Mouse (Mus musculus): Measurements from ENCODE around the gene Selenom. TPM values are rescaled to one million over a fixed set of nuclear protein-coding genes. Genes with fewer than 3 reads are reported as not detected.

The Selenom gene
- 1.2 TPM for total RNA-seq (2023)

GRCm38 (mm10) chr11:3514529-3515054 is at the start of gene Selenom:
Gene Selenom (plus strand): TSS chr11:3514684.

GRCm38 (mm10) chr11:3487952-3488570 is 26.4 kb upstream of the Selenom start, which contains the start of gene Pla2g3:
Gene Pla2g3 (plus strand): TSS chr11:3488284.

GRCm38 (mm10) chr11:3540451-3541085 is 26.1 kb downstream of the Selenom start, which contains the start of gene Smtn:
Gene Smtn (minus strand): TSS chr11:3540612.

Other genes with a start within 250 kb of the Selenom start
- gene Drg1, start 248.3 kb upstream of the Selenom start, total RNA-seq (2023): 56.1 TPM
- 86.1 TPM for gene Patz1, start 225.8 kb upstream of the Selenom start, total RNA-seq (2023)
- 378 TPM for gene Pik3ip1, start 184.3 kb upstream of the Selenom start, total RNA-seq (2023)
- 87.4 TPM for gene Limk2, start 105.5 kb upstream of the Selenom start, total RNA-seq (2023)
- gene Rnf185, start 62.3 kb upstream of the Selenom start, total RNA-seq (2023): 26.8 TPM
- not detected for gene Pla2g3, start 26.4 kb upstream of the Selenom start, total RNA-seq (2023)
- not detected for gene Inpp5j, start 9.9 kb upstream of the Selenom start, total RNA-seq (2023)
- 0.67 TPM for gene Smtn, start 25.9 kb downstream of the Selenom start, total RNA-seq (2023)
- gene Morc2a, start 134.5 kb downstream of the Selenom start, total RNA-seq (2023): 63.9 TPM